Mouse (Mus musculus) lung, postnatal 25 days (tissue): ENCODE measurements around the gene Sgsm1.

Experiments used
- DNase-seq: peaks from one replicate; pipeline ENCODE4 v3.0.0; 2022; ENCODE audit warnings: low spot score

The Sgsm1 gene

DNA sequence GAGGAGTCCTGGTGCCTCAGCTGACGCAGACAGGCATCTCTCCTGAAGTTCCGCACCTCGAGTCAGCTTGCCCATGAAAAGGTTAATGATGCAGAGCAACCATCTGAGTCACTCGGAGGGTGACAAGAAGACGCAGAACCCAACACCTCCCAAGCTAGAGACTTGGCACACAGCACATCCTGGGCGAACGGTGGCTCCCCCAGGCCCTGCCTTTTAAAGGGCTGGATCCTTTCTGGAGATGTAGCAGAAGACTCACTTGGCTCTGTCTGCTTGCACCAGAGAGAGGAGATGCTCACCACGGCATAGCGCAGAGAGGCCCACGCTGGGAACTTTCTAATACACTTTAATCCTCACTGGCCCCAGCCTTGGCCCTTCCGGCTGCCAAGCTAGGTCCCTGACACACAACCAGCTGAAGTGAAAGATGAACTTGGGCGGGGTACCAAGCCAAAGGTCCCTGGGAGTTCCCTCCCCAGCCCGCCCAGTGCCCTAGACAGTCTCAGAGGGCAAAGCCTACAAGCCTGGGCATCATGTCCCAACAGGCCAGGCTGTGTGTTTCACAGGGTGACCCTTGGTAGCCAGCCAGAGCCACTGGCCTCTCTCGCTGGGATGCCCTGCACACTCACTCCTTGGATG is 94.1 kb downstream of the Sgsm1 start:
- no peak for DNase-seq

DNA sequence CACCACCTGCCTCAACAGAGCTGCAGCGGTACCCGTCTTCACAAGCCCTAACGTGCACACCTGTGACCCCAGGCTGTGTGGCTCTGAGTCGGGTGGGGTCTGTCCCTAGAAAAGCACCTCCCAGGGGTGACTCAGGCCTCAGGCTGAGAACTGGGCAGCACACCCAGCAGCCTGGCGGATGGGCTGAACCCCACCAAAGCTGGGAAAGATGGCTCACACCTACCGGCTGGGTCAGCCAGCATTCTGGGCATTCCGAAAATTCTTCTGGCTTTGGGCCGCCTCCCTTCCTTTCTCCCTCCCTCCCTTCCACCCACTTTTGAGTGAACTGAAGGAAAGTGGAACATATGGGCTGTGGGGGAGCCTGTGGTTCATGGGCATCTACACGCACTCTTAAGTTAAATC is 95.0 kb downstream of the Sgsm1 start:
- DNase-seq = no peak

DNA sequence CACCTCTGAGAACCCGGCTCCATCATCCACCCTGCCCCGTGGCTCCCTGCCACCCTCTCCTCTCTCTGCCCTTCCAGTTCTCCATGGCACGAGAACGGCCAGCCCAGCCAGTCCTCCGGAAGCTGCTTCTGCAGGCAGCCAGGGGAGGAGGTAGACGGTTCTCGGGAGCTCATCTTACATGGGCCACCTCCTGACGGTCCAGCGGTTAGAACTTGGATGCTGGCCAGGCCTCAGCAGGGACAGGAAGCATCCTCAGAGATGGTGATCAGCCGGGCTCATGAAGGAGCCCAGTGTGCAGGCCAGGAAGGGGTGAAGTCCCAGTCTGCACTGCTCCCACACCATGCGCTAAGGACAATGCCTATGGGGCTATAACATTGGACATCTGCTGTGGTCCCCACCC is 96.1 kb downstream of the Sgsm1 start:
- DNase-seq = peak; percentile 61

DNA sequence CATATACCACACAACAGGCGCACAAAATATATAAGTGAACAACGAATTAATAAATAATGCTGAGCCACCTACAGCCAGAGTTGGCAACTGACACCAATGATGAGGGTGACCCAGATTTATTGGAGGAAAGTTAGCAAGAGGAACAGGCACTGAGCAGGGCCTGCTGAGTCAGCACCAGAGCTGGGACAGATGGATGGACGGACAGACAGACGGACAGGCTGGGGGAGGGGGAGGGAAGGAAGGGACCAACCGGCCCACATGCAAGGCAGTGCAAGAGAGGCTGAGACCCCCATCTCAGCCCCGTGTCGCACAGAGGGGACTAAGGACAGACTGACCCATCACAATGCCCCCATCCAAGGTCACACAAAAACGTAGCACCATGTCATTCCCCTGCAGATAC is 96.5 kb downstream of the Sgsm1 start:
- no peak for DNase-seq

DNA sequence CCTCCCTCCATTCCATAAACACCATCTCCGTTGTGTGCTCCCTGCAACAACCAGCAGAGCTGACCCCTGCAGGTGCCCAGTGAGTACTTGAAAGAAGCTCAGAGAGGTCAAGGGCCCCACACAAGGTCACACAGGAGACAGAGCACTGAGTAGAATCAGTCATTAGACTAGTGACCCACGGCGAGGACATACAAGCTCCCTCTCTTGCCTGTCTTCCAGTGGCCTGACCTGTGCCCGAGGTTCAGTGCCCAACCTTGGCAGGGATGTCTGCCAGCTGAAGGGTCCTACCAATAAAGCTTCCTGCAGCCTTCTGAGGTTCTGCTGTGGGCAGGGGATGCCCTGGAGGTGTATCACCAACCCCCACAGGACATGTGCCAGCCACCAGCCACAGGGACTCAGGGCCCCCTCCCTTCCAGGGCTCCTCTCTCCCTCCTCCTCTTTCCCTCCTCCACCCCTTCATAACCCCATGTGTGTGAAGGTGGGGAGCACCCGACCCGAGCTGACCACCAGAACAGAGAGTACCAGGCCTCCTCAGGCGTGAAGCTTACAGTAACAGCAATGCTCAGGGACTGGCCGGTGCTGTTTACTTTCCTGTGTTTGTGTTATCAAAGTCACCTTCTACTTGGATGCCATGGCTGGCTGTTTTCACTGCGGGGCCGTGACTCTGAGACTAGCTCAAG is 98.3 kb downstream of the Sgsm1 start:
- no peak for DNase-seq

DNA sequence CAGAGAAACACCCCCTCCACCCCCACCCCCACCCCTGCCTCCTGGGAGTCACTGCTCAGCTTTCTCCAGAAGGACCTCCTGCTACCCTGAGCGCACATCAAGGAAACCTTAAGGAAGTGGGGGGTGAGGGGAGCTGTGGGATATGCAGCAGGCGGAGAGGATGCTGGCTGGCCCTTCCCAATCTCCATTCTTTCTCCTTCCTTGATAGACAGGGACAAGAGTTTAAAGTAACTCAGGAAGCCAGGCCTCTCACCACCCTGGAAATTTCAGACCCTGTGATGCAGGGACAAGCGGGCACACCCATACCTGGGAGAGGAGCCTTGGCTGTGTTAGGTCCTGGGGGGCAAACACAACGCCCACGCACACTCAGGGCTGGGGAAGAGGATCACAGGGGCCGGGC is 100.3 kb downstream of the Sgsm1 start:
- peak; percentile 56 for DNase-seq

DNA sequence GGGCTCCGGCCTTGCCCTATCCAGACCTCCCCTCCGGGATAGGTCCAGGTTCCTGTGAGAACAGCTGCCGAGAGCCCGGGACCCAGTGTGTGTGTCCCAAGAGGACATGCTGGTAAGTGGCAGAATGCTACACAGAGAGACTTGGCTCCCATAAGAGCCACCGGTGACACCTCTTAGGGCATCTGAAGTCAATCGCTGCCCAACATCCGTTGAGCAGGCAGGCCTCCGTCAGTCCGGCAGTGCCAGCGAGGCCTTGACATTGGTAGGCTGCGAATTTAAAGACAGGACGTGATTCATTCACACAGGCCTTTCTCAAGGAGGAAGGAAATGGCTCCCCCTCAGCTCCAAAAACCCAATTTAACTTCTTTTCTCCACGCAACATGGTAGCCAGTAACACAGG is 100.7 kb downstream of the Sgsm1 start:
- DNase-seq = peak; percentile 42

DNA sequence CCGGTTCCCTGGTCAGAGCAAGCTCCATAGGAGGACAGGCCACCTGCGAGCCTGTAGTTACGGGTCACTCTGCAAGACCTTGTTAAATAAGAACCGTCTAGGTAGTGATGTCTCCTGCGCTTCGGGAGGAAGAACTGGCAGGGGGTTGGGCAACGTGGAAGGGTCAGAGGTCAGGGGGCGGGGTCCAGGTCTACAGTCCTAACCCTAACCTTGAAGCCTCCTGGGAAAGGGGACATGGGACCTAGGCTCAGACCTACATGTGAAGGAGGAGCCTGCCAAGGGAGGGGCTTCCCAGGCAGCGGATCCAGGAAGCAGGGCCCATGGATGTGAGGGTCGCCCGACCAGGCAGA is 101.2 kb downstream of the Sgsm1 start:
- DNase-seq = no peak

DNA sequence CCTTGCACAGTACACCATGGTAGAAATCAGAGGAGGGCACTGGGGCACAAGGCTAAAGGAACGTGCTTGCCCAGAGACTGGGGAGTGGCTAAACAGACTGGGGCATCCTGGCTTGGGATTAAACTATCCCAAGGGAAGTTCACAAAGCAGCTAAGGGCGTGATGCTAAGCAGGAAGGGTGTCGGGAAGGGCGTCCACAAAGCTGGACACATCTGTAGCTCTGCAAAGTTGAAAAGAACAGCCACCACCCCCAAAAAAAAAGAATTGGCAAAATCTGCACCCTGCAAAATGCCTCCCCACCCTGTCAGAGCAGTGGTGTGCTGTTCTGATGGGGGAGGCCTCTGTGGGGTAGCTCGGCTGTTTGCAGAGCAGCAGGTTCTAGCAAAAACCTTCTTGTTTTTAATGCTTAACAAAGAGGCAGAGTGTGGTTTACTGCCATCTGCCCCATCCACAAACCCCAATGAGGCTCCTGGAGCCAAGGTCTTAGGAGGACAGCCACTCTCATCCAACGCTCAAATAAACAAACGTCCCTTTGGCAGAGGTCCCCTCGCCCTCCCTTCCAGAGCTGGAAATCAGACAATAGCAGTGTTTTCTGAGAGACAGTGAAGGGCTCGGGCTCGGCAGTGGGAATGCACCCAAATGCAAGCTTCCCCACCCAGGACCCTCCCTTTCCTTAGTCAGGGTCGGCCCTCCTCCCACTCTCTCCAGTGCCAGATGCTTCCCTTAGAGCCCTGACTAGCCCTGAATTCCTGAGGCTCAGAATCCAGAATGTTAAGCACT is 101.8 kb downstream of the Sgsm1 start:
- DNase-seq = peak; percentile 87

DNA sequence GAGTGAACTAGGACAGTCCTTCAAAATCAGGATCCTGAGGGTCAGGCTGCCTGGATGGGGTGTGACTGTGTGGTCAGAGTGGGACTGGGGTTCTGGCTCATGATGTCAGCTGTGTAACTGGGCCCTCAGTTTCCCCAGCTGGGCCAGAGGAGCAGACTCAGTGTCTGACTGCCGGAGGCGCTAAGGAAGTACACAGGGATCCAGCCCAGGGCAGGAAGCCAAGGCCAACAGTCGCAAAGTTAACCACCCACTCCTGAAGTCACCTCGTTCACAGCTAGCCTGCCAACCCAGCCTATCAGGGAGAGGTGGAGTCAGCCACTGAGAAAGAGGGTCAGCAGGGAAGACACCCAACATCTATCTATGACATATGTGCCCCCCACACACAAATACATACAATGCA is 102.5 kb downstream of the Sgsm1 start:
- DNase-seq = peak; percentile 57

DNA sequence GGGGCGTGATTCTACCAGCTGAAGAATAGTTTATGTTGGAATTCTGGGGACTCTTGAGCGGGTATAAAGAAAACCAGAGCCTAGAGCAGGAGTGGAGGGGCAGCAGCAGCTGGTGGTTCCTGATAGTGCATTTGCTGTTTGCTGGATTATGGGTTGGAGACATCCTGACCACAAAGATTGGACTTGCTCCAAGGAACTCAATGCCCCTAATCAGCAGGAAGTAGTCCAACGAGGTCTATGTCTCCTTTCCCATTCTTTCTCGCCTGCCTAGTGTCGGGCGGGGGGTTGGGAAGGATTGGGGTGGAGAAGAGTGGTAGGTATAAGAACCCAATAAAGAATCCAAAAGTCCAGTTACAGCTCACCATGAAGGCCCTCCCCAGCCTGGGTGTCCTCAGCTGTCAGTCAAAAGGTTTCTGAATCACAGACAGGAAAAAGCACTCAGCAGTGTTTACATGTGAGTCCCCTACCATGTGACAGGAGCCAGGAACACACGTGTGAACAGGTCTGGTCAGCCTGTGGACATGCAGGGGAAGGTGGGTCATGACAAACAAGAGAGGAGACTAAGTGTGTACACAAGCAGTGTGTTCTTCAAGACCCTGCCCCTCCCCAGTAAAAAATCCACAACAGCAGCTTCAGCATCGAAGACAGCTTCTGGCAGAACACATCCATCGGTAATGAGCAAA is 103.8 kb downstream of the Sgsm1 start:
- DNase-seq = peak; percentile 47

DNA sequence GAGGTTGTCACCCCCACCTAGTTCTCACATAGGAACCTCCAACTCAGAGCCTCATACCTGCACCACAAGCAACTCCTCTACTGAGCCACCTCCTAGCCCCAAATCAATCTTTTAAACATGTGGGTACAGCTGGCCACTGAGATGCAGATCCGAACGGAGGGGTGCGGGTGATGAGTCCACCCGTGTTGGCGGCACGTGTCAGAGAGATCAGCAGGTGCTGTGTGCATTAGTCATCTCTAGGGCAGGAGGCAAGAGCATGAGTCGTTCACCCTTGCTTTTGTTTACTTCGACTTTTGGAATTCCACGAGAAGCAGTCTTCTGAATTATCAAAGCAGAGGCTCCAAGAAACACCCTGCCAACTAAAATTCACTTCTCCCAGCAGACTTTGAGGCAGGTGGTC is 106.4 kb downstream of the Sgsm1 start:
- no peak for DNase-seq

DNA sequence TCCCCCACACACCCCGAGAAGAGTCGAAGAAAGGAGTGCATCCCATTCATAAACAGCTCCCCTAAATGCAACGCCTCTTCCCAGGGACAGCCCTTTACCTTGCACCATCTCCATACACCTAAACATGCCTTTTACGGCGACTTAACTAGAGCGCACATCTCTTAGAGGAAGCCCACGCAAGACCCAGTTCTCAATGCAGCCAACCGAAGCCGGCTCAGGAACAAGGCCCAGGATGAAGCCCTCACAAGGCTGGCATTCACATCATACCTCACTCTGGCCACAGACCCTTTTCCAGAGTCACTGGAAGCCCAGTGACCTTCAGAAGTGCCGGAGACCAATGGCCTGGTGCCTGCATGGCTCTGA is 110.8 kb downstream of the Sgsm1 start:
- no peak for DNase-seq

DNA sequence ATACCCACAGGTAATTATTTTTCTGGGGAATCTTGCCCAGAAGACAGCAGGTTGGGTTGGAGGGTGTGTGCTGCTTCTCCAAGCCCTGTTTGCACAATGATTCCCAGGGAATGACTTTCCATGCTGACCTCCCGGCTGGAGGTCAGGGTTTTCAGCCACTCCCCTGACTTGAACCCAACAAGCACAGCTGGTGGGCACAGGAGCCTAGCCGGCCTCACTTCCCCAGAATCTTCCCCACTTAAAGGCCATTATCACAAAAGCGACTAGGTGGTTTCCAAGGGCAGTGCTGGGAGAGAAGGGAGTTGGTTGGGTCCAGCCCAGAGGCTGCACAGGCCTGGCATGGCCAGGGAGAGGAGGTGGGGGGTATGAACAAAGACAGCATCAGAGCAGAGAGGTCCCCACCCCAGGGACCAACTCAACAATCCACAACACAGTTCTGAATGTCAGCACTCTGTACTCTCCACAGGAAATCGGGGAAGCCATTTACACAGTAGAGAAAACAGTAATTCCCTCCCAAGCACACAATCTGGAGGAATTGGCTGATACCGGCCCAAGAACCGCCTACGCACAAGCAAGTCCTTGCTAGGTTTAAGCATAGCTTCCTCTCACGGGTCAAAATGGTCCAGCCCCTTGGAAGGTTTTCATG is 111.3 kb downstream of the Sgsm1 start:
- DNase-seq = no peak

DNA sequence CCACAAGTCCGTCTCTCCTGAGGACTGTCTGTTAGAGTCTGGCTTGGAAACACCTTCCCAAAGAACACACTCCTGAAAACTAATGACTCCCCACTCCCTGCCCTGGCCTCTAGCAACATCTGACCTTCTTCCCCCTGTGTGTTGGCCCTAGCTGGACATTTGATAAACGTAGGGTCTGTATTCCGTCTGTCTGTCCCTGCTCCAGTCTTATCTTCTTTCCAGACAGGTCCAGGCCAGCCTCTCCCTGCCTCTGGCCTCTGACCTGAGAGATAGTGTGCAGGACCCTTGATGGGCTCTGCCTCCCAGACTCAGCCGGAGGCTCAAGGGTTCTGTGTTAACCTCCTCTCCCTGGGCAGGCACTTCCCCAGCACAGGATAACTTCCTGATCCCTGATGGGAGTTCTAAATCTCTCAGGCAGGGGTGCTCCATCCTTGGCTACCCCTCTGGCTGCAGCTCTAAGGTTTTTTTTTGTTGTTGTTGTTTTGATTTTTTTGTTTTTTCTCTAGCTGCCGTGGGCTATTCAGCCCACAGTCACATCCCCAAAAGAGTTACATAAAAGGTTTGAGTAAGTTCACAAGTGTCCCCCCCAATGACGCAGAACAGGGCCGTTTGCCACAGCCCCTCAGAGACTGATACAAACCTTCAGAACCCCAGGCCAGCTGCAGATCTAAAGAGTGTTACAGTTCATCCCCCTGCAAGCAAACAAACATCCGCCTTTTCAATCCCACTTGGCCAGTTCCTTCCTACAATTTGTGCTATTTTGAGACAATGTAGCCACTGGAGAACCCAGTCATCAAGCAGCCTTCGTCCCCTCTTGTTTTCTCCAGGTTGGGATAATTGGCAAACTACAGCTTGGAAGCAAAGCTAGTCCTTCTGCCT is 113.4 kb downstream of the Sgsm1 start:
- DNase-seq = no peak

DNA sequence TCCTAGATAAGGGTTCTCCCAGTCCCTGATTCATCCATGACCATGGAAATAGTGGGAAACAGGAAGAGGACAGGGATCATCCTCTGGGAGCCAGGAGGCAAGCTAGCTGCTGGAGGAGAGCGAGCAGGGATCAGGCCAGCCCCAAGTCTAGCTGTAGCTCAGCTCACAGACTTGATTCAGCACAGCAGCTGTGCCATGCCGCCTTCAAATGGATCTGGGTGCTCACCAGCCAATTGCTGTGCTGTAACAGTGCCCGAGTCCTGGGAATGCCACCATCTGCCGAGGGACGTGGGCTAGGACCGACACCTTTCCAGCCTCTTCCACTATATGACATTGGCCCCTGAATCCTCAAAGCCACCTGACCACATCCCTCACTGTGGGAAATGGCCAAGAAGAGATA is 114.7 kb downstream of the Sgsm1 start:
- DNase-seq = no peak

DNA sequence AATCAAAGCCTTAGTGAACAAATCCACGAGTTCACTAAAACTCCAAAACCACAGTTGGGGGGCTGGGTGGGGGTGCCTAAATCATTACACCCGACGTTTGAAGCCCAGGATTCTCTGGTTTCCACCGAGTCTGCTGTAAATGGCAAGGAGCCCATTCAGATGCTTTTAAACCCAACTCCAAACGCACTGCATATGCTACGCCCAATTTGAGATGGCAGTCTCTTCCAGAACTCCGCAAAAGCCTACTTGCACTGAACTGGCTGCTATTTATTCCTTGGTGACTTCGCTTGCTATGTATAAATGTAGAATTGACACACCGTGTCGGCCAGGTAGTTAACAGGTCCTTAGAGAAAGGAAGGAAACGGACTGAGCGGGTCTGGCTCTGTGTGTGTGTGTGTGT is 115.1 kb downstream of the Sgsm1 start:
- no peak for DNase-seq

DNA sequence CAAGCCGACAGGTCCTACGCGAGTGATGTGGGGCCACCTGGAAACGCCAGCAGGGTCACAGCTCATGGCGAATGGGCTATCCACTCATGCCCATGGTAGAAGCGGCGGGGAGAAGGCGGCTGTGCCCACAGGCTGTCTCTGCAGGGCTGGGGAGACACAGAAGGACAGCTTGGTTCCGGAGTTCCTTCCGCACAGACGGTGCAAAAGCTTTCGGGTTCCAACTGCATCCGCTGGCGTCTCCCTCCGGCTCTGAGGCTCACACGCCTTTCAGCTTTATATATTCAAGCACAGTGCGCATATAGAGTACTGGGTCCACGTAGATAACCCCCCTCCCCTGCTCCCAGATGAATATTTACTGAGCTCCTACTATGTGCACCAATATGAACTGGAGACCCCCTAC is 116.8 kb downstream of the Sgsm1 start:
- DNase-seq = no peak
